Mouse (Mus musculus): Measurements from ENCODE around the gene Slc12a8. TPM values are rescaled to one million over a fixed set of nuclear protein-coding genes. Genes with fewer than 3 reads are reported as not detected.

Gene Slc12a8
- total and polyA plus RNA-seq, 3 experiments: 12.2 to 17.4 (median 16.5) TPM

DNA sequence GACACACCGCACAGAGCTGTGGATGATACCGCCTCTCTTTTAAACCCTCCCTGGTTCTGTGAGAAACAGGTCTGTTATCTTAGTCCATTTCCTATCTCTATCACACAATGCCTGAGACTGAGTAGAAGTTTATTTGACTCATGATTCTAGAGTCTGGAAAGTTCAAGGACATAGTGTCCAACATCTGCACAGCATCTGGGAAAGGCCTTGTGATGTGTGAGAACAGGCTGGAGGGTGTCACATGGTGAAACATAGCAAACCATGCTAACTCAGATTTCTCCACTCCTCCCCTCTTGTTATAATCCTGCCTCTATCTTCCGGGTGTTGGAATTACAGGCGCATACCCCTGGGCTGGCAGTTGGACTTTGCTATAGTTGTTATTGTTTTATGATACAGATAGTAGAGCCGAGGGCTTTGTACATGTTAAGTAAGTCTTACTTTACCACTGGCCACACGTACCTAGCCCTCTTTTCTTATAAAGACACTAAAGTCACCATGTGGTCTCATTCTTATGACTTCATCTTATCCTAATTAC is 78.2 kb downstream of the Slc12a8 start:
- no peak for TF ChIP-seq NELFE (IDR thresholded peaks at IDR 0.05; ENCODE audit: low read depth, low read length)
- TF ChIP-seq CHD2 (IDR thresholded peaks at IDR 0.05; ENCODE audit: low read length): no peak
- TF ChIP-seq IRF4 (IDR thresholded peaks at IDR 0.05; ENCODE audit: low read depth, low read length): no peak
- TF ChIP-seq JUND (conservative IDR thresholded peaks at IDR 0.05; ENCODE audit: low read depth, low read length): no peak
- TF ChIP-seq UBTF (IDR thresholded peaks at IDR 0.05; ENCODE audit: low read depth, low read length): no peak
- TF ChIP-seq SMC3 (IDR thresholded peaks at IDR 0.05; ENCODE audit: low read depth, low read length): no peak
- TF ChIP-seq EP300 (IDR thresholded peaks at IDR 0.05; ENCODE audit: low read length): no peak
- no peak for TF ChIP-seq CHD1 (IDR thresholded peaks at IDR 0.05; ENCODE audit: low read depth, low read length)
- no peak for TF ChIP-seq MYC (IDR thresholded peaks at IDR 0.05; ENCODE audit: low read depth, low read length)
- TF ChIP-seq ZMIZ1 (IDR thresholded peaks at IDR 0.05; ENCODE audit: low read depth, low read length): no peak
- TF ChIP-seq E2F4 (IDR thresholded peaks at IDR 0.05; ENCODE audit: insufficient replicate concordance, low read depth, low read length): no peak
- no peak for TF ChIP-seq MAX (IDR thresholded peaks at IDR 0.05; ENCODE audit: low read length)
- no peak for TF ChIP-seq TCF12 (IDR thresholded peaks at IDR 0.05; ENCODE audit: low read depth, low read length)
- no peak for TF ChIP-seq MAFK (IDR thresholded peaks at IDR 0.05; ENCODE audit: insufficient replicate concordance, low read length)
- TF ChIP-seq USF1 (IDR thresholded peaks at IDR 0.05; ENCODE audit: low read depth, low read length): no peak
- no peak for TF ChIP-seq SIN3A (IDR thresholded peaks at IDR 0.05; ENCODE audit: low read length)
- TF ChIP-seq POLR2AphosphoS2 (IDR thresholded peaks at IDR 0.05; ENCODE audit: low read depth, low read length): no peak
- no peak for TF ChIP-seq CTCF (conservative IDR thresholded peaks at IDR 0.05 in 1 of 2, IDR thresholded peaks at IDR 0.05 in 1 of 2; ENCODE audit: low read depth in 2 of 2, low read length in 2 of 2)
- TF ChIP-seq HCFC1 (IDR thresholded peaks at IDR 0.05; ENCODE audit: low read depth, low read length): no peak
- no peak for TF ChIP-seq ETS1 (conservative IDR thresholded peaks at IDR 0.05; ENCODE audit: low read depth, low read length)
- dilution Hi-C loops (cut with MboI; ENCODE audit: extremely low pct_ligation_motif_present, extremely low pct_unique_long_range_greater_than_20kb, low sequenced_read_pairs) (no loop called here), in situ Hi-C loops (cut with MboI; ENCODE audit: low pct_ligation_motif_present, low pct_unique_long_range_greater_than_20kb, low sequenced_read_pairs) (no loop called here)
- Histone ChIP-seq H3K79me2 (replicated peaks; ENCODE audit: control insufficient read depth, extremely low read depth, insufficient read depth, poor library complexity, severe bottlenecking) (no peaks in the 10 kb centered on the region), H3K4me3 (replicated peaks in 1 of 3; ENCODE audit: low read depth in 2 of 3, low read length in 2 of 3, poor library complexity in 1 of 3) (no peak overlapping the region), H3K36me3 (replicated peaks in 1 of 2; ENCODE audit: control insufficient read depth in 1 of 2, insufficient read depth in 1 of 2, low read length in 1 of 2) (peaks cover 10 to 56% of the 10 kb centered on the region in 2 experiments), H3K9ac (ENCODE audit: insufficient read depth, low read depth) (no peak overlapping the region), H3K27me3 (replicated peaks) (no peaks in the 10 kb centered on the region), H3K4me2 (ENCODE audit: insufficient read depth, low read depth, poor library complexity, severe bottlenecking) (no peak overlapping the region), H3K9me3 (replicated peaks; ENCODE audit: low read length) (peaks cover 5% of the 10 kb centered on the region), H3K27ac (ENCODE audit: insufficient read depth, low read depth) (no peak overlapping the region), H3K4me1 (ENCODE audit: control insufficient read depth in 1 of 2, insufficient read depth in 2 of 2) (peaks cover 20 to 75% of the 10 kb centered on the region in 2 experiments)
- DNase-seq (ENCODE audit: extremely low read depth): no peak

DNA sequence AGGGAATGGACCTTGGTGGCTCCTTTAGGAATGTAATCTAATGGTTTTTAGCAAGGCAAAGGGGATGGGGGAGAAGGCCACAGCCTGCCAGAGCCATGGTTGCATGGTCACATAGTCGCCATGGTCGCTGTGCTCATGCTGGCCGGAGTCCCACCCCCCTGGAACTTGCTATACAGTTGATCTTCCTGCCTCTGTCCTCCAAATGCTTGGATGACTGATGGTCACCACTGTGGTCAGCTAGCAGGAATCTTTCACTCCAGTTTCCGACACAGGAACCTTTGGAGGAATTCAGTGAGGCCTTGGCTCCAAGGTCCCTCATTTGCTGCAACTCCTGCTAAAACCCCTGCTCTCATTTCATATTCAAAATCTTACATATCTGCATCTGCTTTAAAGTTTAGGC is 79.1 kb downstream of the Slc12a8 start:
- in situ Hi-C loops (cut with MboI; ENCODE audit: low pct_ligation_motif_present, low pct_unique_long_range_greater_than_20kb, low sequenced_read_pairs) (no loop called here), dilution Hi-C loops (cut with MboI; ENCODE audit: extremely low pct_ligation_motif_present, extremely low pct_unique_long_range_greater_than_20kb, low sequenced_read_pairs) (no loop called here)
- H3K9me3 ChIP-seq (replicated peaks; ENCODE audit: low read length): peaks cover 2% of the 10 kb centered on the region
- no peaks in the 10 kb centered on the region for H3K79me2 ChIP-seq (replicated peaks; ENCODE audit: control insufficient read depth, extremely low read depth, insufficient read depth, poor library complexity, severe bottlenecking)
- H3K27ac ChIP-seq (ENCODE audit: insufficient read depth, low read depth): no peak overlapping the region
- H3K27me3 ChIP-seq (replicated peaks): no peaks in the 10 kb centered on the region
- no peak overlapping the region for H3K4me2 ChIP-seq (ENCODE audit: insufficient read depth, low read depth, poor library complexity, severe bottlenecking)
- peaks cover 7 to 50% of the 10 kb centered on the region in 2 experiments for H3K36me3 ChIP-seq (replicated peaks in 1 of 2; ENCODE audit: control insufficient read depth in 1 of 2, insufficient read depth in 1 of 2, low read length in 1 of 2)
- peaks cover 20 to 77% of the 10 kb centered on the region in 2 experiments for H3K4me1 ChIP-seq (ENCODE audit: control insufficient read depth in 1 of 2, insufficient read depth in 2 of 2)
- DNase-seq (ENCODE audit: extremely low read depth): no peak
- TF ChIP-seq MAX (IDR thresholded peaks at IDR 0.05; ENCODE audit: low read length) (no peak), EP300 (IDR thresholded peaks at IDR 0.05; ENCODE audit: low read length) (no peak), POLR2AphosphoS2 (IDR thresholded peaks at IDR 0.05; ENCODE audit: low read depth, low read length) (no peak), E2F4 (IDR thresholded peaks at IDR 0.05; ENCODE audit: insufficient replicate concordance, low read depth, low read length) (no peak), MEF2A (IDR thresholded peaks at IDR 0.05; ENCODE audit: borderline replicate concordance, low read depth, low read length) (no peak), RCOR1 (conservative IDR thresholded peaks at IDR 0.05; ENCODE audit: low read depth, low read length) (no peak), ZNF384 (IDR thresholded peaks at IDR 0.05; ENCODE audit: low read depth, low read length) (no peak), MYC (IDR thresholded peaks at IDR 0.05; ENCODE audit: low read depth, low read length) (no peak), CHD1 (IDR thresholded peaks at IDR 0.05; ENCODE audit: low read depth, low read length) (no peak), PAX5 (IDR thresholded peaks at IDR 0.05; ENCODE audit: low read length) (no peak), CTCF (conservative IDR thresholded peaks at IDR 0.05 in 1 of 2, IDR thresholded peaks at IDR 0.05 in 1 of 2; ENCODE audit: low read depth in 2 of 2, low read length in 2 of 2) (no peak)
- no peak overlapping the region for H3K9ac ChIP-seq (ENCODE audit: insufficient read depth, low read depth)
- no peak overlapping the region for H3K4me3 ChIP-seq (replicated peaks in 1 of 3; ENCODE audit: low read depth in 2 of 3, low read length in 2 of 3, poor library complexity in 1 of 3)
